Mouse (Mus musculus) natural killer cell, adult 2 months (primary cell): ENCODE measurements around the gene Ctsw.

Experiments used
- DNase-seq, 2 experiments: peaks; one replicate each; pipeline ENCODE4 v3.0.0; 2022; ENCODE audit warnings: low spot score in 2 of 2

Ctsw gene

GRCm38 (mm10) chr19:5488878-5489571, 20.7 kb upstream of the Ctsw start:
- peak; percentile 92 to 94 for DNase-seq

GRCm38 (mm10) chr19:5487768-5488550, 19.7 kb upstream of the Ctsw start, which contains the start of gene Mus81:
Mus81 (minus strand) TSS chr19:5488402.
- peak; percentile 97 for DNase-seq

GRCm38 (mm10) chr19:5486771-5487170, 18.5 kb upstream of the Ctsw start:
- no peak for DNase-seq

- DNase-seq, result no peak
These were observed 18.0 kb upstream of the Ctsw start for GRCm38 (mm10) chr19:5486286-5486685.

- no peak for DNase-seq
These were observed 17.5 kb upstream of the Ctsw start for GRCm38 (mm10) chr19:5485821-5486220.

- no peak for DNase-seq
These were observed 17.1 kb upstream of the Ctsw start for GRCm38 (mm10) chr19:5485371-5485770.

- no peak for DNase-seq
These were observed 16.2 kb upstream of the Ctsw start for GRCm38 (mm10) chr19:5484496-5484895.

- no peak for DNase-seq
These were observed 15.4 kb upstream of the Ctsw start for GRCm38 (mm10) chr19:5483386-5484359.

- DNase-seq, result no peak
These were observed 13.1 kb upstream of the Ctsw start for GRCm38 (mm10) chr19:5481398-5481797.

- DNase-seq, result no peak
These were observed 11.7 kb upstream of the Ctsw start for GRCm38 (mm10) chr19:5480016-5480415.

- no peak for DNase-seq
These were observed 9.5 kb upstream of the Ctsw start for GRCm38 (mm10) chr19:5477668-5478300.

- no peak for DNase-seq
These were observed 8.8 kb upstream of the Ctsw start for GRCm38 (mm10) chr19:5477004-5477667.

GRCm38 (mm10) chr19:5475069-5475714, 6.9 kb upstream of the Ctsw start:
- DNase-seq, result no peak

- DNase-seq, result no peak
These were observed 6.2 kb upstream of the Ctsw start for GRCm38 (mm10) chr19:5474281-5475068.

GRCm38 (mm10) chr19:5473720-5474119, 5.4 kb upstream of the Ctsw start, which contains the start of gene Efemp2:
Efemp2 (plus strand) TSS chr19:5473954.
- no peak for DNase-seq

GRCm38 (mm10) chr19:5472857-5473256, 4.5 kb upstream of the Ctsw start:
- DNase-seq, result no peak

- DNase-seq, result no peak
These were observed 3.5 kb upstream of the Ctsw start for GRCm38 (mm10) chr19:5471846-5472245.

GRCm38 (mm10) chr19:5466916-5467500, 1.3 kb downstream of the Ctsw start:
- peak; percentile 57 to 70 for DNase-seq

GRCm38 (mm10) chr19:5465037-5465436, 3.3 kb downstream of the Ctsw start:
- no peak for DNase-seq
